ENCODE assay signal across 11 mouse cellular contexts in the genomic region with DNA sequence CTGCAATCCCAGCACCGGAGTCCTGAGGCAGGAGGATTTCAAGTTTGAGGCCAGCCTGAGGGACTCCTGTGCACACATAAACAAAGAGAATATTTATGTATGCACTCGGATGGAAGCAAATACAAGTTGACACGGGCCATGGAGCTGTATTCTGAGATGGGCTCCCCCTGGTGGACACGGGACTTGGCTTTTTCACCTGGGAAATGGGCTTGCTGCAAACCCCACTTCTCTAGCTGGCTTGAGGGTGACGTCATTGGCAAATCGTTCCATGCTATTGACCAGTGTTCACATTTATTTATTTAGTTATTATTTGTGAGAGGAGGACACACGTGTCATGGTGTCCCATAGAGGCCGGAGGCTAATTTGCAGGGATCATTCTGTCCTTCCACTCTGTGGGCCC. TPM values are rescaled to one million over a fixed set of nuclear protein-coding genes. Genes with fewer than 3 reads are reported as not detected.
DNase-seq lines count a peak whose midpoint lies in the region; ATAC-seq and TF ChIP-seq lines count a peak whose summit lies in the region.
"Had no signal": no experiment of that assay in that cellular context is flagged by ENCODE, and none has a peak within 500 bp of the region (broad histone marks: within the 10 kb centered on the region; RNA-seq: fewer than 3 reads in every experiment).

No protein-coding gene starts in this region.

- peak; percentile 49; the same call in 1 of the 2 replicates for TF ChIP-seq CTCF in cerebellum, adult 2 months (IDR thresholded peaks at IDR 0.05; ENCODE audit: borderline replicate concordance, insufficient read depth, low read depth, low read length)
- TF ChIP-seq CTCF in bone marrow, adult 2 months (IDR thresholded peaks at IDR 0.05; ENCODE audit: control insufficient read depth, insufficient read depth, low read length): peak; percentile 57

- no peaks in the 10 kb centered on the region for H3K9me3 ChIP-seq in midbrain, embryonic 11.5 days (ENCODE audit: control insufficient read depth, low read length)
- H3K9me3 ChIP-seq in midbrain, embryonic 16.5 days (replicated peaks; ENCODE audit: control insufficient read depth, low read length, poor library complexity, severe bottlenecking): no peaks in the 10 kb centered on the region
- H3K9me3 ChIP-seq in megakaryocyte, embryonic 14.5 days: no peaks in the 10 kb centered on the region
- H3K9me3 ChIP-seq: embryonic facial prominence, embryonic 10.5 days had no signal

- 70% methylated on average over 8 of the region's 8 CpGs for WGBS in cerebellum, adult 2 months
- WGBS in midbrain, embryonic 11.5 days: 72% methylated on average over 8 of the region's 8 CpGs
- 73% methylated on average over 8 of the region's 8 CpGs for WGBS in midbrain, embryonic 16.5 days
- WGBS in bone marrow, adult 2 months: 74% methylated on average over 8 of the region's 8 CpGs

- H3K27ac ChIP-seq in cerebellum, adult 2 months (ENCODE audit: insufficient read depth, low read length): no peak overlapping the region
- no peak overlapping the region for H3K27ac ChIP-seq in midbrain, embryonic 11.5 days (ENCODE audit: low read depth, low read length)
- H3K27ac ChIP-seq in midbrain, embryonic 16.5 days (ENCODE audit: low read length): no peak overlapping the region
- H3K27ac ChIP-seq in bone marrow, adult 2 months (ENCODE audit: control insufficient read depth, insufficient read depth, low read depth, low read length, poor library complexity): no peak overlapping the region
- H3K27ac ChIP-seq: embryonic facial prominence, embryonic 10.5 days had no signal

- no peak overlapping the region for H3K4me3 ChIP-seq in cerebellum, adult 2 months (replicated peaks; ENCODE audit: insufficient read depth, low read depth, low read length)
- H3K4me3 ChIP-seq in midbrain, embryonic 11.5 days (ENCODE audit: low read depth, low read length): no peak overlapping the region
- H3K4me3 ChIP-seq in midbrain, embryonic 16.5 days (ENCODE audit: low read depth, low read length): no peak overlapping the region
- H3K4me3 ChIP-seq in bone marrow, adult 2 months (replicated peaks; ENCODE audit: control insufficient read depth, low read depth, low read length): no peak overlapping the region
- peak overlapping the region; percentile 64 for H3K4me3 ChIP-seq in megakaryocyte, embryonic 14.5 days (replicated peaks)
- H3K4me3 ChIP-seq: embryonic facial prominence, embryonic 10.5 days had no signal

- no peak for TF ChIP-seq POLR2A in cerebellum, adult 2 months (IDR thresholded peaks at IDR 0.05; ENCODE audit: borderline replicate concordance, insufficient read depth, low read length)
- no peak for TF ChIP-seq POLR2A in bone marrow, adult 2 months (IDR thresholded peaks at IDR 0.05; ENCODE audit: borderline replicate concordance, control insufficient read depth, low read depth, low read length)

- no peaks in the 10 kb centered on the region for H3K27me3 ChIP-seq in cerebellum, adult 2 months (ENCODE audit: control insufficient read depth, insufficient read depth, low read length)
- no peaks in the 10 kb centered on the region for H3K27me3 ChIP-seq in midbrain, embryonic 11.5 days (ENCODE audit: control insufficient read depth, insufficient read depth, low read length)
- H3K27me3 ChIP-seq in midbrain, embryonic 16.5 days (ENCODE audit: control insufficient read depth, insufficient read depth, low read depth, low read length): no peaks in the 10 kb centered on the region
- peaks cover 26% of the 10 kb centered on the region for H3K27me3 ChIP-seq in megakaryocyte, embryonic 14.5 days (replicated peaks)

- no peak overlapping the region for H3K4me2 ChIP-seq in midbrain, embryonic 11.5 days
- no peak overlapping the region for H3K4me2 ChIP-seq in midbrain, embryonic 16.5 days (ENCODE audit: low read length)

- H3K36me3 ChIP-seq in midbrain, embryonic 11.5 days (ENCODE audit: control insufficient read depth, insufficient read depth, low read length): no peaks in the 10 kb centered on the region
- H3K36me3 ChIP-seq in midbrain, embryonic 16.5 days (ENCODE audit: control insufficient read depth, insufficient read depth, low read length): no peaks in the 10 kb centered on the region
- H3K36me3 ChIP-seq in megakaryocyte, embryonic 14.5 days (replicated peaks; ENCODE audit: low read length): no peaks in the 10 kb centered on the region
- H3K36me3 ChIP-seq: embryonic facial prominence, embryonic 10.5 days had no signal

- no peaks in the 10 kb centered on the region for H3K4me1 ChIP-seq in cerebellum, adult 2 months (ENCODE audit: control insufficient read depth, insufficient read depth, low read length)
- no peaks in the 10 kb centered on the region for H3K4me1 ChIP-seq in midbrain, embryonic 11.5 days (ENCODE audit: control insufficient read depth, insufficient read depth, low read length)
- no peaks in the 10 kb centered on the region for H3K4me1 ChIP-seq in midbrain, embryonic 16.5 days (ENCODE audit: control insufficient read depth, insufficient read depth, low read length)
- peaks cover 2% of the 10 kb centered on the region; the same call in 1 of the 2 replicates for H3K4me1 ChIP-seq in bone marrow, adult 2 months (ENCODE audit: control insufficient read depth, insufficient read depth, low read length)
- no peaks in the 10 kb centered on the region; the same call in 1 of the 2 replicates for H3K4me1 ChIP-seq in megakaryocyte, embryonic 14.5 days

- no peak overlapping the region for H3K9ac ChIP-seq in midbrain, embryonic 11.5 days (ENCODE audit: low read length)
- H3K9ac ChIP-seq in midbrain, embryonic 16.5 days (ENCODE audit: low read depth, low read length): no peak overlapping the region

- DNase-seq in cerebellum, adult 2 months: peak in 1 of 2 experiments; percentile 25
- no peak for DNase-seq in cerebellum, adult 9-10 months
- peak; percentile 21 for DNase-seq in midbrain, embryonic 11.5 days (ENCODE audit: low spot score, missing footprints)
- no peak for DNase-seq in embryo, embryonic 10 days (ENCODE audit: low spot score)

- ATAC-seq in midbrain, embryonic 11.5 days (ENCODE audit: low FRiP score): no peak
- ATAC-seq in midbrain, embryonic 16.5 days: no peak
- no peak for ATAC-seq in erythroid progenitor cell, adult 5-6 weeks (replicated peaks; ENCODE audit: low FRiP score, poor library complexity, severe bottlenecking)

RNA-seq across cellular contexts. Expression of a gene that starts 10.1 kb away (rescaled TPM):
- 2.8 and 9.2 TPM in 2 replicates for polyA plus RNA-seq in cerebellum, adult 2 months (2012; rRNA removed)
- polyA plus RNA-seq in midbrain, embryonic 11.5 days (2014; fragmentation: Nextera tagmentation; extraction: Ambion mirVana): 2.3 and 2.8 TPM in 2 replicates
- polyA plus RNA-seq in midbrain, embryonic 16.5 days (2015; fragmentation: Nextera tagmentation; extraction: Ambion mirVana): 2.6 and 4.3 TPM in 2 replicates
- 14.8 and 23.0 TPM in 2 replicates for polyA plus RNA-seq in bone marrow, adult 2 months (2011; ENCODE audit: insufficient read depth, insufficient read length, low replicate concordance, missing spikeins)
- polyA plus RNA-seq in megakaryocyte, embryonic 14.5 days (2012; ENCODE audit: insufficient read depth, low replicate concordance): 2.3 and 8.8 TPM in 2 replicates
- total RNA-seq in erythroid progenitor cell, adult 5-6 weeks (2015; ENCODE audit: low replicate concordance): 7.1 and 9.0 TPM in 2 replicates
- 6.4 and 40.7 TPM in 2 replicates for total RNA-seq in erythroid progenitor cell, adult 5-6 weeks (2017; ENCODE audit: low replicate concordance)
- total RNA-seq: megakaryocyte-erythroid progenitor cell, adult 5-6 weeks had no signal

RNA-seq across cellular contexts. Expression of a gene that starts 58.5 kb away (rescaled TPM):
- polyA plus RNA-seq in cerebellum, adult 2 months (2012; rRNA removed): not detected in 2 replicates
- not detected in 2 replicates for polyA plus RNA-seq in midbrain, embryonic 11.5 days (2014; fragmentation: Nextera tagmentation; extraction: Ambion mirVana)
- not detected in 2 replicates for polyA plus RNA-seq in midbrain, embryonic 16.5 days (2015; fragmentation: Nextera tagmentation; extraction: Ambion mirVana)
- polyA plus RNA-seq in bone marrow, adult 2 months (2011; ENCODE audit: insufficient read depth, insufficient read length, low replicate concordance, missing spikeins): not detected in 2 replicates
- polyA plus RNA-seq in megakaryocyte, embryonic 14.5 days (2012; ENCODE audit: insufficient read depth, low replicate concordance): not detected in 2 replicates
- total RNA-seq in erythroid progenitor cell, adult 5-6 weeks (2015; ENCODE audit: low replicate concordance): not detected in 2 replicates
- total RNA-seq in erythroid progenitor cell, adult 5-6 weeks (2017; ENCODE audit: low replicate concordance): not detected in 2 replicates
- total RNA-seq: megakaryocyte-erythroid progenitor cell, adult 5-6 weeks had no signal
- polyA plus RNA-seq: embryonic facial prominence, embryonic 10.5 days; large intestine, adult 2 months had no signal

RNA-seq across cellular contexts. Expression of a gene that starts 59.1 kb away (rescaled TPM):
- 1,048 and 1,100 TPM in 2 replicates for polyA plus RNA-seq in cerebellum, adult 2 months (2012; rRNA removed)
- 19.8 and 24.1 TPM in 2 replicates for polyA plus RNA-seq in midbrain, embryonic 11.5 days (2014; fragmentation: Nextera tagmentation; extraction: Ambion mirVana)
- 636 and 732 TPM in 2 replicates for polyA plus RNA-seq in midbrain, embryonic 16.5 days (2015; fragmentation: Nextera tagmentation; extraction: Ambion mirVana)
- 0.65 and 2.6 TPM in 2 replicates for polyA plus RNA-seq in bone marrow, adult 2 months (2011; ENCODE audit: insufficient read depth, insufficient read length, low replicate concordance, missing spikeins)
- polyA plus RNA-seq in megakaryocyte, embryonic 14.5 days (2012; ENCODE audit: insufficient read depth, low replicate concordance): not detected in 2 replicates
- not detected in 2 replicates for total RNA-seq in erythroid progenitor cell, adult 5-6 weeks (2015; ENCODE audit: low replicate concordance)
- not detected in 2 replicates for total RNA-seq in erythroid progenitor cell, adult 5-6 weeks (2017; ENCODE audit: low replicate concordance)
- total RNA-seq: megakaryocyte-erythroid progenitor cell, adult 5-6 weeks had no signal

Comparison
In these comparisons a context has a peak if more than half of its experiments do, and no peak if none do; other contexts are left out.
1. RNA of a gene that starts 59.1 kb away (polyA plus RNA-seq): 1,048 to 1,100 TPM in cerebellum, adult 2 months and 636 to 732 TPM in midbrain, embryonic 16.5 days; 19.8 to 24.1 TPM in midbrain, embryonic 11.5 days, 0.65 to 2.6 TPM in bone marrow, adult 2 months and not detected in megakaryocyte, embryonic 14.5 days; every median in the first group is over 10 times any median in the second.